Mouse (Mus musculus) olfactory bulb, adult 2 months (tissue): ENCODE measurements around the gene Tubgcp2.

Experiments
- CTCF ChIP-seq: fragments of 200-500 bp; IDR thresholded peaks from 2 replicates; pipeline ENCODE4 v1.5.1; 2012; ENCODE audit warnings: low read depth, mild to moderate bottlenecking, low read length, moderate library complexity; ENCODE audit not compliant: insufficient read depth
- POLR2A ChIP-seq: fragments of 200-500 bp; IDR thresholded peaks from 2 replicates; pipeline ENCODE4 v1.6.1; 2012; ENCODE audit warnings: mild to moderate bottlenecking, low read depth, low read length, moderate library complexity; ENCODE audit not compliant: insufficient read depth

- no peak for TF ChIP-seq CTCF
- TF ChIP-seq POLR2A = no peak
Measured at GRCm38 (mm10) chr7:140001086-140001740, 35.3 kb downstream of the Tubgcp2 start.
